Mouse (Mus musculus): Measurements from ENCODE around the gene 1700012B07Rik.
A peak's percentile ranks its signal among the peaks of the same experiment; 100 is the strongest.

The 1700012B07Rik gene

GRCm38 (mm10) chr11:109851996-109852395 is 24.1 kb upstream of the 1700012B07Rik start:
- DNase-seq (ENCODE audit: low read depth, low spot score): no peak

- DNase-seq (ENCODE audit: low read depth, low spot score): peak; percentile 16
These were observed 18.5 kb upstream of the 1700012B07Rik start for GRCm38 (mm10) chr11:109846343-109846742.

- no peak for DNase-seq (ENCODE audit: low read depth, low spot score)
These were observed 17.8 kb upstream of the 1700012B07Rik start for GRCm38 (mm10) chr11:109845601-109846000.

GRCm38 (mm10) chr11:109844466-109844865 is 16.6 kb upstream of the 1700012B07Rik start:
- DNase-seq (ENCODE audit: low read depth, low spot score): no peak

- no peak for DNase-seq (ENCODE audit: low read depth, low spot score)
These were observed 2.5 kb upstream of the 1700012B07Rik start for GRCm38 (mm10) chr11:109830368-109830767.

- DNase-seq (ENCODE audit: low read depth, low spot score): no peak
These were observed 5.6 kb downstream of the 1700012B07Rik start for GRCm38 (mm10) chr11:109822280-109822679.

GRCm38 (mm10) chr11:109817405-109817804 is 10.4 kb downstream of the 1700012B07Rik start:
- DNase-seq (ENCODE audit: low read depth, low spot score): no peak

- DNase-seq (ENCODE audit: low read depth, low spot score): no peak
These were observed 10.9 kb downstream of the 1700012B07Rik start for GRCm38 (mm10) chr11:109816911-109817310.

- no peak for DNase-seq (ENCODE audit: low read depth, low spot score)
These were observed 16.1 kb downstream of the 1700012B07Rik start for GRCm38 (mm10) chr11:109811721-109812120.

GRCm38 (mm10) chr11:109809175-109809855 is 18.5 kb downstream of the 1700012B07Rik start:
- peak; percentile 59 for DNase-seq (ENCODE audit: low read depth, low spot score)

- DNase-seq (ENCODE audit: low read depth, low spot score): no peak
These were observed 26.3 kb downstream of the 1700012B07Rik start for GRCm38 (mm10) chr11:109801515-109801914.

- DNase-seq (ENCODE audit: low read depth, low spot score): no peak
These were observed 30.3 kb downstream of the 1700012B07Rik start for GRCm38 (mm10) chr11:109797531-109797930.

GRCm38 (mm10) chr11:109795536-109795935 is 32.3 kb downstream of the 1700012B07Rik start:
- DNase-seq (ENCODE audit: low read depth, low spot score): no peak

GRCm38 (mm10) chr11:109793578-109793977 is 34.3 kb downstream of the 1700012B07Rik start:
- DNase-seq (ENCODE audit: low read depth, low spot score): peak; percentile 47

GRCm38 (mm10) chr11:109792401-109792997 is 35.3 kb downstream of the 1700012B07Rik start:
- no peak for DNase-seq (ENCODE audit: low read depth, low spot score)

- DNase-seq (ENCODE audit: low read depth, low spot score): no peak
These were observed 35.9 kb downstream of the 1700012B07Rik start for GRCm38 (mm10) chr11:109791965-109792364.

- no peak for DNase-seq (ENCODE audit: low read depth, low spot score)
These were observed 37.6 kb downstream of the 1700012B07Rik start for GRCm38 (mm10) chr11:109790221-109790620.

GRCm38 (mm10) chr11:109785392-109785791 is 42.5 kb downstream of the 1700012B07Rik start:
- DNase-seq (ENCODE audit: low read depth, low spot score): peak; percentile 60

GRCm38 (mm10) chr11:109771381-109771780 is 56.5 kb downstream of the 1700012B07Rik start:
- no peak for DNase-seq (ENCODE audit: low read depth, low spot score)

- DNase-seq (ENCODE audit: low read depth, low spot score): no peak
These were observed 57.7 kb downstream of the 1700012B07Rik start for GRCm38 (mm10) chr11:109770185-109770584.

- no peak for DNase-seq (ENCODE audit: low read depth, low spot score)
These were observed 58.8 kb downstream of the 1700012B07Rik start for GRCm38 (mm10) chr11:109769091-109769490.

GRCm38 (mm10) chr11:109760063-109760462 is 67.8 kb downstream of the 1700012B07Rik start:
- DNase-seq (ENCODE audit: low read depth, low spot score): no peak

- no peak for DNase-seq (ENCODE audit: low read depth, low spot score)
These were observed 69.1 kb downstream of the 1700012B07Rik start for GRCm38 (mm10) chr11:109758616-109759215.

Measured in brain, adult 2 months (tissue).